Mouse (Mus musculus) heart, adult 2 months (tissue): ENCODE measurements at regions not wholly inside any gene's neighbourhood (a gene's known extent, or its start where the extent isn't known, plus 50 kb on each side); places are given as distances from the start of the nearest gene placed in this dataset.

Source experiments
- DNase-seq, 2 experiments: peaks; one replicate each; pipeline ENCODE4 v3.0.0; 2021
- H3K27ac ChIP-seq: fragments of 200-600 bp; 2 replicates; pipeline ENCODE4 v1.8.1; 2022
- H3K27me3 ChIP-seq: fragments of 200-500 bp; 2 replicates; pipeline ENCODE4 v1.6.1; 2012; ENCODE audit warnings: mild to moderate bottlenecking, low read length, inconsistent platforms, mixed read lengths; ENCODE audit not compliant: control insufficient read depth, insufficient read depth
- H3K36me3 ChIP-seq: fragments of 200-500 bp; 2 replicates; pipeline ENCODE4 v1.6.1; 2012; ENCODE audit warnings: low read length, inconsistent platforms; ENCODE audit not compliant: control insufficient read depth, insufficient read depth
- H3K4me1 ChIP-seq: fragments of 200-500 bp; 2 replicates; pipeline ENCODE4 v1.6.1; 2011; ENCODE audit warnings: low read length; ENCODE audit not compliant: control insufficient read depth, insufficient read depth
- H3K4me3 ChIP-seq: fragments of 200-600 bp; 2 replicates; pipeline ENCODE4 v1.8.1; 2022
- H3K79me2 ChIP-seq: fragments of 200-500 bp; replicated peaks from 2 replicates; pipeline ENCODE4 v1.6.1; 2012; ENCODE audit warnings: mild to moderate bottlenecking, inconsistent platforms, low read length, moderate library complexity, mixed read lengths; ENCODE audit not compliant: control insufficient read depth, insufficient read depth
- H3K9ac ChIP-seq: fragments of 200-500 bp; 2 replicates; pipeline ENCODE4 v1.6.1; 2012; ENCODE audit warnings: low read depth, mild to moderate bottlenecking, control low read depth, inconsistent platforms, low read length, mixed read lengths
- CTCF ChIP-seq: fragments of 200-600 bp; IDR thresholded peaks from 2 replicates; pipeline ENCODE4 v1.8.1; 2022; ENCODE audit warnings: antibody characterized with exemption, mild to moderate bottlenecking, moderate library complexity
- EP300 ChIP-seq: fragments of 200-500 bp; IDR thresholded peaks from 2 replicates; pipeline ENCODE4 v1.6.1; 2011; ENCODE audit warnings: low read depth, low read length, control low read depth; ENCODE audit not compliant: insufficient read depth
- POLR2A ChIP-seq: fragments of 200-500 bp; IDR thresholded peaks from 2 replicates; pipeline ENCODE4 v1.6.1; 2011; ENCODE audit warnings: mild to moderate bottlenecking, low read depth, low read length, control low read depth; ENCODE audit not compliant: insufficient read depth
- WGBS: fragments of 180-500 bp; shearing (Covaris S2); methylation state at CpG from one replicate; pipeline ENCODE4 v1.1.7; 2018; 5-methylcytosine and 5-hydroxymethylcytosine counted together
- intact Hi-C: fragments of 180-260 bp; cut with DNase I; formaldehyde crosslinking; loops from one replicate; pipeline ENCODE4 v1.15.1; 2025

DNA sequence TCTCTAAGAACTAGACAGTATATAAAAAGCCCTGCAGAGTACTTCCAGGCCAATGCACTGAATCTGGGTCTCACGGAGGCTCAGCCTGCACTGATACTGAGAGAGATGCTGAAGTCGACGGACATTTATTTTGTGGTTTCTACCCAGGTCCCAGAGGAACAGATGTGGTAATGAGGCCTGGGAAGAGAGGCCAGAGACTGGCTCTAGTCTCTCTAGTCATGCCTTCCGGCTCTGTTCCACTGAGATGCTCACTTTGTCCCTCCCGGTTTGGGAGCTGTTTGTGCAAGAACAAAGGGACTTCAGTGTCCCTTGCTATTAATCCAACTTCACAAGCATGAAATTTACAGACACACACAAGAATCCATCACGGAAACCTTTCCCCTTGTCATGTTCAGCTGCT, 144.1 kb upstream of the Foxd3 start:
- H3K27ac ChIP-seq: no peak overlapping the region
- DNase-seq: no peak
- 72% methylated on average over 6 of the region's 6 CpGs for WGBS
- H3K4me1 ChIP-seq: no peaks in the 10 kb centered on the region
- no peak overlapping the region for H3K9ac ChIP-seq
- TF ChIP-seq POLR2A (no peak), EP300 (no peak)
- intact Hi-C loops: no loop called here
- no peaks in the 10 kb centered on the region for H3K79me2 ChIP-seq
- no peaks in the 10 kb centered on the region for H3K36me3 ChIP-seq
- no peak overlapping the region for H3K4me3 ChIP-seq
- no peaks in the 10 kb centered on the region for H3K27me3 ChIP-seq

DNA sequence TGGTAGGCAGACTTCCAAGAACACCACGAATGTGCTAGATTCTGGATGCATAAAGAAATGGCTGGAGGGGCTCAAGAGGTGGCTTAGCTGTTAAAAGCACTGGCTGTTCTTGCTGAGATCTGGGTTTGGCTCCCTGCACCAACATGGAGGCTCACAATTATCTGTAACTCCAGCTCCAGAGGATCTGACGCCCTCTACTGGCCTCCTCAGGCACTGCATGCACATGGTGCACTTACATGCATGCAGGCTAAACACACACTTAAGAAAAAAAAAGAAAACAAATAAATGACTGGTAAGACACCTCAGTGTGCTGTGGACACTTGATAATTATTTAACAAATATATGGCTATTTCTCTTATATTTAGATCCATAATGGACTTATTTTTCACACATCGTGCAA, 139.2 kb upstream of the Foxd3 start:
- intact Hi-C loops: no loop called here

GRCm38 (mm10) chr4:99527441-99527840, 128.7 kb upstream of the Foxd3 start:
- Histone ChIP-seq H3K4me3 (no peak overlapping the region), H3K4me1 (no peaks in the 10 kb centered on the region), H3K27me3 (no peaks in the 10 kb centered on the region), H3K79me2 (no peaks in the 10 kb centered on the region), H3K27ac (no peak overlapping the region), H3K36me3 (no peaks in the 10 kb centered on the region), H3K9ac (no peak overlapping the region)
- DNase-seq: no peak
- TF ChIP-seq CTCF (no peak), EP300 (no peak), POLR2A (no peak)
- intact Hi-C loops: no loop called here
- WGBS: 92% methylated on average over 12 of the region's 12 CpGs

More for the DNA sequence above, 139.2 kb upstream of the Foxd3 start:
- no peak overlapping the region for H3K27ac ChIP-seq
- WGBS: 72% methylated on average over 3 of the region's 3 CpGs
- H3K79me2 ChIP-seq: no peaks in the 10 kb centered on the region
- no peaks in the 10 kb centered on the region for H3K4me1 ChIP-seq
- H3K4me3 ChIP-seq: no peak overlapping the region
- no peak overlapping the region for H3K9ac ChIP-seq
- no peaks in the 10 kb centered on the region for H3K27me3 ChIP-seq
- no peak for DNase-seq
- TF ChIP-seq CTCF: no peak
- TF ChIP-seq POLR2A: no peak
- TF ChIP-seq EP300: no peak
- H3K36me3 ChIP-seq: no peaks in the 10 kb centered on the region

GRCm38 (mm10) chr4:99544014-99544413, 112.1 kb upstream of the Foxd3 start:
- WGBS: 23% methylated on average over 6 of the region's 6 CpGs
- Histone ChIP-seq H3K36me3 (no peaks in the 10 kb centered on the region), H3K9ac (no peak overlapping the region), H3K27me3 (no peaks in the 10 kb centered on the region), H3K79me2 (no peaks in the 10 kb centered on the region), H3K4me3 (no peak overlapping the region), H3K4me1 (no peaks in the 10 kb centered on the region), H3K27ac (no peak overlapping the region)
- no peak for TF ChIP-seq CTCF
- no peak for TF ChIP-seq POLR2A
- TF ChIP-seq EP300: no peak
- DNase-seq: no peak
- intact Hi-C loops: no loop called here

DNA sequence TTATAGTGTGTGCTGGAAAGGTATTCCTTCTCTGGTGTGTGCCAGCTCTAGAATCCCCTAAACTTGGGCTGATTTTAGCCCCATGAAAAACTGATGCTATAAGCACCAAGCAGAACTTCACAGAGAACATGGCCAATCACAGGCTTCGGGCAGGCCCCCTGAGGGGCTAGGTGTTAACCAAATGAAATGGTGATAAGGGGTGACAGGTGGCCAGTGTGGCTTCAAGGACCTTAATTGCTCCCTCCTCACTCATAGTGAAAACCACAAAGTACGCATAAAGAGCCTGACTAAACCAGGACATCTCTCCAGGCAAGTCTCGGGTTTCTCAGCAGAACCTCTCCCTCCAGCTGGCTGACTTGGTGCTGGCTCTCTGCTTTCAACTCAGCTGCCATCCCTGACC, 110.4 kb upstream of the Foxd3 start:
- no peak for DNase-seq
- intact Hi-C loops: no loop called here
- TF ChIP-seq POLR2A: no peak
- no peak for TF ChIP-seq CTCF
- no peak for TF ChIP-seq EP300
- H3K27ac ChIP-seq: no peak overlapping the region
- no peaks in the 10 kb centered on the region for H3K79me2 ChIP-seq
- H3K4me1 ChIP-seq: no peaks in the 10 kb centered on the region
- no peak overlapping the region for H3K4me3 ChIP-seq
- WGBS: 56% methylated on average over 3 of the region's 3 CpGs
- no peaks in the 10 kb centered on the region for H3K36me3 ChIP-seq
- H3K9ac ChIP-seq: no peak overlapping the region
- no peaks in the 10 kb centered on the region for H3K27me3 ChIP-seq

- Histone ChIP-seq H3K36me3 (no peaks in the 10 kb centered on the region), H3K27me3 (peaks cover 2% of the 10 kb centered on the region; the same call in 1 of the 2 replicates), H3K4me1 (no peaks in the 10 kb centered on the region), H3K27ac (no peak overlapping the region), H3K79me2 (no peaks in the 10 kb centered on the region), H3K9ac (no peak overlapping the region), H3K4me3 (no peak overlapping the region)
- no peak for TF ChIP-seq POLR2A
- no peak for TF ChIP-seq EP300
- no peak for TF ChIP-seq CTCF
- intact Hi-C loops: no loop called here
- 40% methylated on average over 5 of the region's 5 CpGs for WGBS
- no peak for DNase-seq
Observed at GRCm38 (mm10) chr4:99557963-99558362, 98.1 kb upstream of the Foxd3 start.

- Histone ChIP-seq H3K27me3 (peaks cover 2% of the 10 kb centered on the region; the same call in 1 of the 2 replicates), H3K4me1 (no peaks in the 10 kb centered on the region), H3K79me2 (no peaks in the 10 kb centered on the region), H3K27ac (no peak overlapping the region), H3K9ac (no peak overlapping the region), H3K36me3 (no peaks in the 10 kb centered on the region), H3K4me3 (no peak overlapping the region)
- no peak for DNase-seq
- intact Hi-C loops: loop anchor here (5.0 kb wide), 1 partner anchor 202 kb away; no protein-coding TSS in a partner anchor
- 39% methylated on average over 8 of the region's 8 CpGs for WGBS
- TF ChIP-seq CTCF (no peak), EP300 (no peak), POLR2A (no peak)
Observed at GRCm38 (mm10) chr4:99560604-99561003, 95.5 kb upstream of the Foxd3 start.
